Mouse (Mus musculus) adrenal gland, postnatal 10 days (tissue): ENCODE data around the gene Tmem54. TPM values are rescaled to one million over a fixed set of nuclear protein-coding genes. Genes with fewer than 3 reads are reported as not detected.

Source experiments
- DNase-seq: peaks from one replicate; pipeline ENCODE4 v3.0.0; 2021; ENCODE audit warnings: mixed read lengths
- long read RNA-seq, 2 experiments: library from polyadenylated mRNA; stranded (forward); transcript quantifications; one replicate each; pipeline ENCODE4 v2.0.0; 2021
- total RNA-seq, 2 experiments: library from RNA; stranded (reverse); gene quantifications; 2 replicates each; pipeline ENCODE4 v1.2.3; 2021

Tmem54 gene
- not detected for total RNA-seq
- long read RNA-seq, experiment 1, partial matches to known transcripts = 0 of 1 reads
- long read RNA-seq, experiment 1, other reads (novel, unspliced or antisense) = 0 of 1 reads
- long read RNA-seq, experiment 2 = 0 reads

DNA sequence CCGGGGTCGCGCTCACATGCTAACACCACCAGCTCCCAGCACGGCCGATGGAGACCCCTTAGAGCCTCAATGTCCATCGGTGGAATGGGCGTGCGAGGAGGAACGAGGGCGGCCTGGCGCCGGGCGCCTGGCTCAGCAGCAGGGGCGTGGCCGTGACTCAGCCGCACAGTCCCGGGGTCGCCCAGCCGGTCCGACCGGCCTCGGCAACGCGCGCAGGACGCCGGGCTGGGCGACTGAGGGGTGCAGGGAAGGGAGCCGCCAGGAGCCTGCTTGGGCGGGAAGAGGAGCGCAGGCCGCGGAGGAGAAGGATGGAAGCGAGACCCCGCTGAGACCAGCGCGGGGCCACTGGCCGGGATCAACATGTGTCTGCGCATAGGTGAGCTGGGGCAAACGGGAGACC, at the start of gene Tmem54:
Tmem54 (plus strand) TSS at position 193 of the 400 bp plus-strand sequence.
- DNase-seq = no peak

DNA sequence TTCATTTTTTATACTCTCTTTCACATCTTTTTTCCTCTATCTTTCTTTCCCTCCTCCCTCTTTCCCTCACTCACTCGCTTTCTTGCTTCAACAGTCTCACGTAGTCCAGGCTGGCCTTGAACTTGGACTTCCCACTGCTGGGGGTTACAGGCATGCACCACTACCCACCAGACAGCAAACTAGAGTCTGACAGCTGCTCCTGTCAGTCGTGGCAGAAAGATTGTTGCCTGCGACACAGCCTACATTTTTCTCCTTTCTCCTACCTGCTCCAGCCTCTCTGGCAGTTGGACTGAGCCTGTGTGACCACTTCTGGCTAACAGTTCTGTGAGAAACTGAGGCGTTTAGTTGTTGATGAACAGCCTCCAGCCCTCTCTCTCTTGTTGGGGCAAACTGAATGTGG, 49.8 kb upstream of the Tmem54 start:
- no peak for DNase-seq

DNA sequence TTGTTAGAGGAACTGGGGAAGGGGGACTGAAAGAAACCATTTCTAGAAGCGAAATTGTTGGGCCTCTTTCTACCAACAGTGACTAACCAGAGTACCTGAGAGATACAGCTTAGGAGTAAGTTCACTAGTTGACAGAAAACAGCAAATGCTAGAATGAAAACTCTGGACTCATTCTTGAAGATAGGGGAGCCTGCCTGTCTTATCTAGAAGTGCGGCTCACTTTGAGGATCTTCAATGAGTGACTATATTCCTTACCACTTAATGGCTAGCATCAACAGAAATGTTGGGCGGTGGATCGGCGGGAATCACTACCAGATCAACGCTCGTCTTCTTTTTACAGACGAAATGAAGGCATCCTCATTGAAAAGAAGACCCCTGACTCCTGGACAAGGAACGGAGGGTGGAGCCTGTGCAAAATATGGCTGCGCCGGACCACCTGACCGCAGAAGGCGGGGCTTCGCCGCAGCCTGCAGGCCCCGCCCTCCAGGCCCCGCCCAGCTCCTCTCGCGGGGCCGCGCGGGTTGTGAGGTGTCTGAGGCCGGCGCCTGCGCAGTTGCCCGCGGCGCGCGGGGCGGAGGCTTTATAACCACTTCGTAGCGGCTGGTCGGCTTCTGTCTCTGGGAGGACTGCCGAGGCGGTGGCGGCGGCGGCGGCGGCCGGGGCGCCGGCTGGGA, 47.7 kb upstream of the Tmem54 start:
- peak; percentile 98 for DNase-seq

DNA sequence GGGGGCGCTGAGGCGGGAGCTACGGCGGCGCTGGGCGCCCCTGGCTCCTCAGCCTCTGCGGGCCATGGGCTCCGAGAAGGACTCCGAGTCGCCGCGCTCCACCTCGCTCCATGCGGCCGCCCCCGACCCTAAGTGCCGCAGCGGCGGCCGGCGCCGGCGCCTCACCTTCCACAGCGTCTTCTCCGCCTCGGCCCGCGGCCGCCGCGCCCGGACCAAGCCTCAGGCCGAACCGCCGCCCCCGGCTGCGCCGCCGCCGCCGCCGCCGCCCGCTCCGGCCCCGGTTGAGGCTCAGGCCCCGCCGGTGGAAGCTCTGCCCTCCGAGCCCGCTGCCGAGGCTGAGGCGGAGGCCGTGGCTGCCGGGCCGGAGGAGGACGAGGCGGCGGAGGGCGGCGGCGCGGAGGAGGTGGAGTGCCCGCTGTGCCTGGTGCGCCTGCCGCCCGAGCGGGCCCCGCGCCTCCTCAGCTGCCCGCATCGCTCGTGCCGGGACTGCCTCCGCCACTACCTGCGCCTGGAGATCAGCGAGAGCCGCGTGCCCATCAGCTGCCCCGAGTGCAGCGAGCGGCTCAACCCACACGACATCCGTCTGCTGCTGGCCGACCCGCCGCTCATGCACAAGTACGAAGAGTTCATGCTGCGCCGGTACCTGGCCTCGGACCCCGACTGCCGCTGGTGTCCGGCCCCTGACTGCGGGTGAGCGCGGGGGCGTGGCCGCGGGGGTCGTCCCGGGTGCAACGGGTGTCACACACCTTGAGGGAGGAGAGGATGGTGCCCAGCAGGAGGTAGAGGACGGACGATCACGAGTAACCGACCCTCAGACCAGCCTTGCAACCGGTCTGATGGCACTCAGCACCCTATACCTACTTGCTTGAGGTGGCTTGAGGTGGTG, 46.9 kb upstream of the Tmem54 start, which contains the start of gene Rnf19b:
Rnf19b (plus strand) TSS at position 65 of the 886 bp plus-strand sequence.
- DNase-seq = peak; percentile 65

DNA sequence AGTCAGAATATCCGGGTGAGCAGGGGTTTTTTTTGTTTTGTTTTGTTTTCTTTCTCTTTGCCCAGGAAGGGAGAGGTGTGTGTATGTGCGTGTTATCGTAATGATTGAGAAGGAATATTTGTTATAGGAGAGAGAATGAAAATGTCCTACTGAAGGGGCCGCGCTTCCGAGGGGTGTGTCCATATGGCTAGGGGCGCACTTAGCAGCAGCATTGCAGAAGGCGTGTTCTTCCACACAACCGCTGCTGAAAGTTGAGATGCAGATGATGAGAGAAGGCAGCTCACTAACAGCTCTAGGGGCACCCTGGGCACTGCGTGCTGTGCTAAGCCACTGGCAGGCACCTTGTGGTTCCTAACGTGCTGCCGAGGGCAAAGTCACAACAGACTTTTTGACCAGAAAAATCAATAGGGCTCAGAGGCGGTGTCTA, 46.2 kb upstream of the Tmem54 start:
- peak; percentile 39 for DNase-seq

DNA sequence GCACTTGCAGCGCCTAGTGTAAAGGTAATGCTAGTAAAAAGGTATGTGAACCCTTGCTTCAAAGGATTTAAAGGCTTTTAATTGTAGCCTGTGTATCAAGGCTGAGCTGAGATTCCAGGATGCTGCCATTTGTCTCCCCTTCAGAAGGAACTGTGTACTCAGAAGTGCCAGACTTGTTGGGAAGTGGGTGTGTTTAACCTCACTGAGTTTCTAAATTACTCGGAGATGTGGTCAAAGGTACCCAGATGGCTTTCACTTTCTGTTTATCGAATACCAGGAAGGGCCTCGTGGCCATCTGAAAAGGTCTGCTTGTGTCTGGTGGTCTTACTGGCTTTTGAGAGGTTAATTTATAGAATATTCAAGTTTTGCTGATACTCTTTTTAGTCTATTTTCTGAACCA, 45.4 kb upstream of the Tmem54 start:
- no peak for DNase-seq

DNA sequence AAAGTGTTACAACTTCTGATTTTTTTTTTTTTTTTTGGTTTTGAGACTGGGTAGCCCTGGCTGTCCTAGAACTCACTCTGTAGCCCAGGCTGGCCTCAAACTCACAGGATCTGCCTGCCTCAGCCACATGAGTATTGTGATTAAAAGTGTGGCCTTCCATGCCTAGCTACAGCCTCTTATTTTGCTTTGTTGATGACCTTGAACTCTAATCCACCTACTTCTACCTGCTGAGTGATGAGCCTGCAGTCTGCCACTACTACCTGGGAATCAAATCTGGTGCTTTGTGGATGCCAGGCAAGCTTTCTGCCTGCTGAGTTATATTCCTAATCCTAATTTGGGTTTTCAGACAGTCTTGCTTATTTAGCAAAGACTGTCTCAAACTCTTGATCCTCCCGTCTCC, 43.9 kb upstream of the Tmem54 start:
- no peak for DNase-seq

DNA sequence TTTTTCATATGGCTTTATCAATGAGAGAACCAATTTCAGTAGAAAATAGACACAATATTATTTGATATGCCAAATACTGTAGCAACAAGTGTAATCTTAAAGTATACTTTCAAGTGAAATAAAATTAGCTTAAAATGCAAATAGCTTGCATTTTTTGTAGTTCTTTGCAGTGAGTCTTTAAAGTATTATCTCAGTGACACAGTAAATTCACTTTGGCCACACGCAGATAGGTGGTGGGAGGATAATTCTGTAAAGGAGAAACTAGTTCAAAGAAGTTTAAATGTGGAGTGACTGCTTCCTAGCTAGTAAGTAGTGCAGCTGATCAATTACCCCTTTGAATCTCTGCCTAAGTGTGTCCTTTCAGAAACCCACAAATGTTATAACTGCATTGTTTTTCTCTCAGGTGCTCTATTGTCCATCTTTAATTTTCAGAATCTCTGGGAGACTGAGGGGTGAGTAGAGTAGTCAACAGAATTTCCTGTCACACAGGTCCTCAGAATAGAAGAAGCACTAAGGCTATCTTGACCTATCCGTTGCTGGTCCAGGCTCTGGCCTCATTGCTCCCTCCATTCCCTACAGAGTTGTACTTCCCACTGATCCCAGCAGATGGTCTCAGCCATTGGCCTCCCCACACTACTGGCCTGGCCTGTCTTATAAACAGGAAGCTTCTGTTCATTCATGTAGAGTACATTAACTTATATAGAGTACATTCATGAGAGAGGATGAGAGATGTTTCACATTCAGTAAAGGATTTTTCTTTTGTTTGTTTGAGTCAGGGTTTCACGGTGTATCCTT, 42.9 kb upstream of the Tmem54 start:
- DNase-seq = no peak

DNA sequence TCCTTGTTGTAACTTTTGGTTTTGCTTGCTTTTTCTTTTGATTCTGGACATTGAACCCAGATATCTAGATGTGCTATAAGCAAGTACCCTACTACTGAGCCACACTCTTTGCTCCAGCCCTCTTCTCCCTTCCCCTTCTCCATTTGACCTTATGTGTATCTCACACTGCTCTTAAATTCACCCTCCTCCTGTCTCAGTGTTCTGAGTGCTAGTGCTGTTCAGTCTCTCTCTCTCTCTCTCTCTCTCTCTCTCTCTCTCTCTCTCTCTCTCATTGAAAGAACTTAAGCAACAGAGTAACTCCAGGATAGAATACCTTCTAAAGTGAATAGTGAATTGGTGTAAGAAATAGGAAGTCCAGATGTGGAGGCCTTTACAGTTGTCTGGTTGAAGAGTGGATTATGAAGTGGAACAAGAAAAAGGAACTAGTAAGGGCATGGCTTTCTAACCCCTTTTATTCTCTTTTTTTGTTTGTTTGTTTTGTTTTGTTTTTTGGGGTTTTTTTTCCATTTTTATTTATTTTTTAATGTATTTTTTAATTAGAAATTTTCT, 39.6 kb upstream of the Tmem54 start:
- no peak for DNase-seq

DNA sequence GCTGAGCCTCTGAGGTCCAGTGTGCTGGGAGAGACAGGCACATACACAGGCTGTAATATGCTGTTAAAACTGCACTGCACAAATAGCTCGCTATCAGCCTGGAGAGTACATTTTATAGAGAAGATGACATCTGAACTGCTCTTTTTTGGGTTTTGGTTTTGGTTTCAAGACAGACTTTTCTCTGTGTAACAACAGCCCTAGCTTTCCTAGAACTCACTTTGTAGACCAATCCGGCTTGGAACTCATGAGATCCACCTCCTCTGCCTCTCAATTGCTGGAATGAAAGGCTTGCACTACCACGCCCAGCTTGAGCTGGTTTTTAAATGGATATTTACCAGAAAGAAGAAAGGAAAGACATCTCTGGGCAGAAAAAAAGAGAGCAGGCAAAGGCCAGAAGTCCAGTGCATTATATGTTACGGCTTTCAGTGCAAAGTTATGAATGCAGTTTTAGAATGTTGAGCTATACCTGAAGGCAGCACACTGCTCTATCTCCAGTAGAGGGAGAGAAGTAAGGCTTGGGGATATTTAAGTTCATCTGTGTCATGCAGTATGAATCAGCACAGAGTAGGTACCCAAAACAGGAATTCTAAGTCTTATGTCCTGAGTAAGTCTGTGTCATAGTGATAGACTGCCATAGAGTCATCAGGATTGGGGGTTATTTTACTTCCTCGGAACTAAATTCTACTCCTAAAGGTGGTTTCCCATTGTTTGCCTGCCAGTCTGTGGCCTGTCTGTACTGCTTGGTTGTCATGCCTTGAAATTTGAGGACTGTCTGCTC, 37.5 kb upstream of the Tmem54 start:
- DNase-seq = no peak

DNA sequence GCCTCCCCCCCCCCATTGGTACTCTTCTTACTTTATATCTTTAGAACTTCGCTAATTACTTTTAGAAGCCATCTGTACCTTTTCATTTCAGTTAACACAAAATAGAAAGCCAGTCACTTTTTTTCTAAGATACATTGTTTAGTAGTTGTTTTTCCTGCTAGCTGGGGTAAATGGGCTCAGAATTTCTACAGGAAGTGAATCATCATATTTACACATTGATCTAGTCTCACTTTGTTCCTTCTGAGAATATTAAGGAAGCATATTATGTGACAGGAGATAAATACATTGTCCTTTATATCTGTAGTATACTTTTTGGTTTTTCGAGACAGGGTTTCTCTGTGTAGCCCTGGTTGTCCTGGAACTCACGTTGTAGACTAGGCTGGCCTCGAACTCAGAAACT, 36.5 kb upstream of the Tmem54 start:
- no peak for DNase-seq

DNA sequence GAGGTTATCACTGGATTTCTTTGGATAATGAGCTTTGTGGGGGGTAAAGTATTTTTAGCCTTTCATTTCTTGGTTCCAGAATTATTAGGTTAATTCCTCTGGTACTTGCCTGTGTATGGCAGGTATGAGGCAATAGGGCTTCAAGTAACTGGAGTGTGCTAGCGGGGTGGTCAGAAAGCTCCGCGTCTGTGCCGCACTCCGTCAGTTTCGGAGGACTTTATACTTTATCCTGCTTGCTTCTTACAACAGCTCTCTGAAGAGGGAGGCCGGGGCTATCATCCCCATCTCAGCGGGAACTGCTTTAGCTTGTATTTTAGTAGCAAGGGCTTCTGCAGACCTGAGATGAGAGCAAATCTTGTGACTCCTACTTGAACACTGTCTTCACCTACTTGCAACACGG, 26.2 kb upstream of the Tmem54 start:
- no peak for DNase-seq

DNA sequence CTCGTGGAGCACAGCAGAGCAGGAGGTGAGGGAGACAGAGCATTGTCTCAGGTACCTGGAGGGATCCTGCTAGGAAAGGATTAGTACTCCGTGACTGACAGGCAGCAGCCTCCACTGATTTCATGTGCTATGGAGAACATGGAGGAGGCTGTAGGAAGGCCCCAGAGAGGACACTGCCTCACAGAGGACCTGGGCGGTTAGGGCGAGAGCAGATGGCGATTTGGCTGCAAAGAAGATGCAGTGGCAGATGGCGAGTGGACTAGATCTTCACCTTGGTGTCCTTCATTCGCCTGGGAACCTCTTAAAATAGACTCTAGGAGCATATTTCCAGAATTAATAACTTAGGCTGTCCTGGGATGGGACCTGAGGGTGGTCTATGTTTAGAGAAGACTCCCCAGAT, 24.3 kb upstream of the Tmem54 start:
- DNase-seq = no peak

DNA sequence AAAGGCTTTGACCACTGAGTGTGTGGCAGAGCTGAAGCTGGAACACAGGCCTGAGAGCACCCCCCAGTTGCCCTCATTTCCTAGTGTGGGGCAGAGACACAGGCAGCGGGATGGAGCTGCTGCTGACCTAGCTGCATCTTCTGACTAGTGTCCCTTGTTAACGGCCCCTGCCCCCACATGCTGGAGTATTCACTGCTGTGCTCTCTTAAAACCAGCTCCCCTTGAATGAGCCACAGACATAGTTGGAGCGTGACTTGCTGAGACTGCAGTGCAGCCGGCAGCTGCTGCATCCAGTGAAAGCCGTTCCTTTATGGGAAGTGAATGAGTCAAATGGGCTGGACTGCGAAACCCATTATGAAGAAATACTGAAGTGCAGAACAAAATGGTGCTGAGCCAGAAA, 23.8 kb upstream of the Tmem54 start:
- no peak for DNase-seq

DNA sequence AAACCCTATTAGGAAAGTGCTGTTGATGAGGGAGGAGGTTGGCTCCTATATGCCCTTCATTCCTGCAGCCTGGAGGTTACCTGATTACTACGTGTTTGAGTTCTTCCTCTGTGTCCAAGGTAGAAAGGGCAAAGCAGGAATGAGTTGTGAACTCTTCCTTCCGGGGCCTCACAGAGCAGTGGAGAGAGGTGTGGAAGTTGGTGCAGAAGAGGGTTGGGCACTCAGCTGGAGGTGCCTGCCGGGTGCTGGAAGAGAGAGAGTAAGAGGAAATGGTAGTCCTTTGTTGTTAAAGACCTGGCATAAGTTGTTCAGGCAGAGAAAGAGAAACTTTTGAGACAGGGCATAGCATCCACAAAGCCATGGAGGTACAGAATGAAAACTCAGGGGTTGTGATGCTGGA, 23.4 kb upstream of the Tmem54 start:
- no peak for DNase-seq

DNA sequence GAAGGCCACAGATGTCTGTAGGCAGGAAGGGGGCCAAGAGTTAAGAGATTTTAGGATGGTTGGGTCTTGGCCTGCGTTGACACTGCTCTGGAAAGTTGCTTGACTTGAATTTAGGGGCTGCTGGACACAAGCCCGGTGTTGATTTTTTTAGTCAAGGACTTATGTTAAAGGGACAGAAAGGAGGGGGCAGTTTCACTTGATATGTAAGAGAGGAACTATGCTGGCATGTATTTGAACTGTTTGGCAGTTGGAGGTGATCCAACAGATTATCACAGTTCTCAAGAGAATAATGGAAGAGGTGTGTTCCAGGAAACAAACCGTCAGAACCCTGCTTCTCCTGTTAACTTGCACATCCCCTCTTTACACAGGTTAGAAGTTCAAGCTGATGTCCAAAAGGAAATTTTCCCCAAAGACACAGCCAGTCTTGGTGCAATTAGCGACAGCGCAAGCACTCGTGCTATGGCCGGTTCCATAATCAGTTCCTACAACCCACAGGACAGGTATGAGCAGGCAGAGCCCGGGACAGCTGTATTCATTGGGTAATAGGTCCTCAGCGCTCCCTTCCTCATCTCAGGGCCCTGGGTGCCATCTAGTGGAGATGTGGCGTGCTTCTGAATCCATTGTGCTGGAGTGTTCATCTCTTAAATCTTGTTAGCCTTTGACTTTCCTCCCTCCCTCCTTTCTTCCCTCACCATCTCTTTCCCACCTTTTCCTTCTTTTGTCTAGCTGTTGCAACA, 22.8 kb upstream of the Tmem54 start:
- DNase-seq = peak; percentile 79

DNA sequence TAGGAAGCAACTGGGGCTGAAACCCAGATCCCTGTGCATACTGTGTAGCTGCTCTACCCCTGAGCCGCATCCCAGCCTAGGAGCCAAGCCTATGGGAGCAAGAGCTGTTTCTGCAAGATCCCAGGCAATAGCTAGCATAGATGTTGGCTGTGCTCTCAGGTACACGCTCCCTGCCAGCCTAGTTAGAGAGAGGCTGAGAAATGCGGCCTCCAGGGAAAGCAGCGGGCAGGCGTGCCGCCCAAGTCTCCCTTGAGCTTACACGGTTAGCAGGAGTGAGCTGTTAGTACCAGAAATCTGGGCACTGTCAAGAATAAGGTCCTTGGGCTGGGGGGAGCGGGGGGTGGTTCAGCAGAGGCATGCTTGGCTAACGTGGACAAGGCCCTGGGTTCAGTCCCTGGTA, 20.5 kb upstream of the Tmem54 start:
- DNase-seq = peak; percentile 59

DNA sequence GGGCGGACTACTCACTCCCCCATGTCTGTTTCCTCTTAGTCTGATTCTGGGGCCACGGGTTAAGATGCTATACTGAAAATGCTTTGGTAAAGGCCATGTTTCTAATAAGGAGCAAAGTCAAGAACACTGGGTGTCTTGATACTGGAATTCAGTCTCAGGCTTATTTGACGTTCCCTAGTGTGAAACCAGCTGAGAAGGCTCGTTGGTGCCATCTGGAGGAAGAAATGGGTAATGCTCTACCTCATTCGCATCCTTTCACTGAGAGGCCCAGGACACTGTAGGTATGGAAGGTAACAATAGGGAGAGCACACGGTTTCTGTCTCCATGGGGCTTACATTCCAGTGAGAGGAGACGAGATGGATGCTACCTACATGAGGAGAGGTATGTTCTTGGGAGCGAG, 19.3 kb upstream of the Tmem54 start:
- peak; percentile 80 for DNase-seq

DNA sequence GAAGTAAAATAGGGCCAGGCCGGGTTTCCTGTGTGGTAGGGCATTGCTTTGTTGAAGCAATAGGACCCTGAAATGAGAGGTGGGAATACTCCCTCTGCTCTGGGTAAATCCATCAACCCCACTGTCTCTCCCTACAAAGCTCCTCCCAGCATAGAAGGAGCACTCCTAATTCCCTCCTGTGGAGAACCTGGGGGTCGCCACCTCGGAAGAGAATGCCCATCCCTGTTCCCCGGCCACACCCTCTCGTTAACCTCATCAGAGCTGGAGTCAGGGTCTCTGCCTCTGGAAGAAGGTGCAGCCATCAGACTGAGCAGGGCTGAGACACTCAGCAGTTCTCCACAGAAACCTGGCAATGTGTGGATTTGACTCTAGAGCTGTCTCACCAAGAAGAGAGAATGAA, 17.5 kb upstream of the Tmem54 start:
- DNase-seq = no peak

DNA sequence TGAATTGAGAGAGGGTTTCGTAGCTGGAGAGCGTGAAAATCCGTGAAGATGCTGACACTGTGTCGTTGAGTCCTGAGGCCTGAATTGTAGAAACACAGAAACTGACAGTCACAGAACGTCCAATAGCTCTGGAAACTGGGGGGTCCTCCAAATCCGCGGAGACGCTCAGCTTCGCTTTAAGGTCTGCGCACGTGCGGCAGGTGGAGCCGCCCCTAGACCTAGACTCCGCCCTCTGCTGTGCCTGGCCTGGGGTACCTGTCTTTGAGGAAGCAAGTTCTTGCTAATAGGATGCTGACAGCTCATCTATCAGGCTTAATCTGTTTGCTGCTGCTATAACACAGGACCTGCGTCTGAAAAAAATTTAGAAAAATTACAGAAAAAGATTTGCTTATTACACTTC, 10.1 kb upstream of the Tmem54 start:
- DNase-seq = no peak

DNA sequence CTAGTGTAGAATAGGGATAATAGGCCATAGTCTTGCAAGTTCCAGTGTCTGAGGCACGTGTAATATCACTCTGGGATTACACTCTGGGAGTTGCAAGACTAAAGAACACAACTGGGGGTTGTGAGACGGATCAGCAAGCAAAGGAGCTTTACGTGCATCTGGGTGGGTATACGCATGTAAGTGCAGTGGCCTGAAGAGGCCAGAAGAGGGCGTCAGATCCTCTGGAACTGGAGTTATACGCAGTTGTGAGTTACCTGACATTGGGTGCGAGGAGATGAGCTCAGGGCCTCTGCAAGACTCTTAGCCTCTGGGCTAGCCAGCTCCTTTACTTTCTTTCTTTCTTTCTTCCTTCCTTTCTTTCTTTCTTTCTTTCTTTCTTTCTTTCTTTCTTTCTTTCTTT, 8.3 kb upstream of the Tmem54 start:
- DNase-seq = no peak
